Mouse (Mus musculus): Measurements from ENCODE around the gene H2-DMa.

DNA sequence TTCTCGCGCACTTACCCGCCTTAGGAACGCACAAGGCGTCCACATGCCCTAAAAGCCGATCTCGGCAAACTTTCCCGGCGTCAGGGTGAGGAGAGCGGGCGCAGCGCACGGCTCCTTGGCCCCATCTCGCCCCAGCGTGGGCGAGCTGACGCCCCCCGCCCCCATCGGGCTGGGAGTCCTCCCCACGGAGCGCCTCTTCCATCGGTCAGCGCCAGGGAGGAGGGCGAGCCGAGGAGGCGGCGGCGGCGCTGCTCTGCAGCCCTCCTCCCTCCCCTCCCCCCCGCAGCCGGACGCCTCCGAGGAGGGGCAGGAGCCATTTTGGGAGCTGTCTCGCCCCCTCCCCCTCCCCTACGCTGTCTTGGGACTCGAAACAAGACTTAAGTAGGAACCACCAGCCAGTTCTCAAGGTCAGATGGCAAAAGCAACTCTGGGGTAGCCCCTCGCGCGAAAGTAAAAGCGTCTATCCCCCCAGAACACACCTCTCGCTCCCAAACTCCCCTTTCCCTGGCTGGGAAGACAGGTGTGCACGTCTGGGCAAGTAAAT lies 911 bp downstream of the H2-DMa start:
- TF ChIP-seq CTCF (IDR thresholded peaks at IDR 0.05; ENCODE audit: borderline replicate concordance, insufficient read depth, low read depth, low read length): no peak
- TF ChIP-seq POLR2A (IDR thresholded peaks at IDR 0.05; ENCODE audit: borderline replicate concordance, insufficient read depth, low read length): peak; percentile 53; the same call in 1 of the 2 replicates
